Mouse (Mus musculus): ENCODE results near the gene Kcnd3.

- TF ChIP-seq EP300 (IDR thresholded peaks at IDR 0.05; ENCODE audit: low read depth) (no peak), CTCF (IDR thresholded peaks at IDR 0.05; ENCODE audit: low read depth) (no peak)
These were observed 5.5 kb downstream of the Kcnd3 start for GRCm38 (mm10) chr3:105457657-105458056.
